Mouse (Mus musculus) C2C12 (cell line): ENCODE results near the gene Kalrn. TPM values are rescaled to one million over a fixed set of nuclear protein-coding genes. Genes with fewer than 3 reads are reported as not detected.

Source experiments
- H3K27me3 ChIP-seq: one replicate; pipeline ENCODE4 v1.6.1; 2011; ENCODE audit not compliant: control insufficient read depth, insufficient read depth, insufficient read length
- H3K36me3 ChIP-seq: one replicate; pipeline ENCODE4 v1.6.1; 2011; ENCODE audit not compliant: control insufficient read depth, insufficient read depth
- H3K4me3 ChIP-seq: one replicate; pipeline ENCODE4 v1.5.1; 2011; ENCODE audit warnings: mild to moderate bottlenecking, control low read depth; ENCODE audit not compliant: poor library complexity, insufficient read depth, severe bottlenecking
- H3K79me2 ChIP-seq: one replicate; pipeline ENCODE4 v1.6.1; 2011; ENCODE audit not compliant: control insufficient read depth, insufficient read depth
- H3K79me3 ChIP-seq: one replicate; pipeline ENCODE4 v1.6.1; 2011; ENCODE audit warnings: low read depth, control low read depth
- H3ac ChIP-seq: one replicate; pipeline ENCODE3; 2011; ENCODE audit warnings: low read depth; ENCODE audit not compliant: control insufficient read depth, insufficient read length
- CEBPB ChIP-seq: IDR thresholded peaks from one replicate; pipeline ENCODE4 v1.6.1; 2011; ENCODE audit warnings: low read depth, mild to moderate bottlenecking, control low read depth, moderate library complexity
- CTCF ChIP-seq: IDR thresholded peaks from one replicate; pipeline ENCODE4 v1.5.1; 2011; ENCODE audit not compliant: control insufficient read depth, insufficient read depth, insufficient read length
- FOSL1 ChIP-seq: IDR thresholded peaks from one replicate; pipeline ENCODE4 v1.8.0; 2011; ENCODE audit warnings: mild to moderate bottlenecking, low read length; ENCODE audit not compliant: poor library complexity, insufficient read depth, severe bottlenecking
- MAX ChIP-seq: IDR thresholded peaks from one replicate; pipeline ENCODE4 v1.6.1; 2011; ENCODE audit warnings: mild to moderate bottlenecking, control low read depth
- MYOD1 ChIP-seq: IDR thresholded peaks from one replicate; pipeline ENCODE4 v1.6.1; 2011; ENCODE audit warnings: low read depth; ENCODE audit not compliant: control insufficient read depth, insufficient read length
- MYOG ChIP-seq: IDR thresholded peaks from one replicate; pipeline ENCODE4 v1.6.1; 2011; ENCODE audit not compliant: control insufficient read depth, insufficient read length; ENCODE audit errors: extremely low read depth
- USF1 ChIP-seq: IDR thresholded peaks from one replicate; pipeline ENCODE4 v1.6.1; 2011; ENCODE audit warnings: low read depth, mild to moderate bottlenecking, control low read depth, moderate library complexity
- polyA plus RNA-seq: library from polyadenylated mRNA; unstranded; fragments of >200 nt; fragmentation: generic; extraction: Trizol; gene quantifications from one replicate; pipeline ENCODE4 v1.2.1, GENCODE M21; 2012; ENCODE audit warnings: missing spikeins

Gene Kalrn
- polyA plus RNA-seq, 1 experiment, result 8.6 TPM

- Histone ChIP-seq H3K79me2 (peaks cover 43% of the 10 kb centered on the region), H3K36me3 (no peaks in the 10 kb centered on the region), H3K27me3 (no peaks in the 10 kb centered on the region), H3K4me3 (no peak overlapping the region), H3K79me3 (no peaks in the 10 kb centered on the region), H3ac (no peak overlapping the region)
- TF ChIP-seq CEBPB, result no peak
- no peak for TF ChIP-seq USF1
- TF ChIP-seq MAX, result no peak
- TF ChIP-seq MYOD1, result no peak
- no peak for TF ChIP-seq MYOG
- TF ChIP-seq CTCF, result no peak
- TF ChIP-seq FOSL1, result no peak
Observed at GRCm38 (mm10) chr16:34531506-34531905, 41.8 kb downstream of the Kalrn start.

- peaks cover 35% of the 10 kb centered on the region for H3K79me2 ChIP-seq
- no peaks in the 10 kb centered on the region for H3K36me3 ChIP-seq
- no peak overlapping the region for H3K4me3 ChIP-seq
- no peaks in the 10 kb centered on the region for H3K79me3 ChIP-seq
- TF ChIP-seq FOSL1, result no peak
- no peak for TF ChIP-seq MYOG
- TF ChIP-seq CTCF, result no peak
- TF ChIP-seq MAX, result no peak
- TF ChIP-seq USF1, result no peak
- no peak for TF ChIP-seq MYOD1
- TF ChIP-seq CEBPB, result no peak
- no peaks in the 10 kb centered on the region for H3K27me3 ChIP-seq
- H3ac ChIP-seq, result no peak overlapping the region
Observed at GRCm38 (mm10) chr16:34530029-34530428, 43.3 kb downstream of the Kalrn start.

- Histone ChIP-seq H3K27me3 (no peaks in the 10 kb centered on the region), H3K79me3 (no peaks in the 10 kb centered on the region), H3K36me3 (no peaks in the 10 kb centered on the region), H3K79me2 (peaks cover 33% of the 10 kb centered on the region), H3K4me3 (no peak overlapping the region), H3ac (no peak overlapping the region)
- TF ChIP-seq MYOD1, result no peak
- TF ChIP-seq CEBPB, result no peak
- TF ChIP-seq MYOG, result no peak
- no peak for TF ChIP-seq USF1
- TF ChIP-seq FOSL1, result no peak
- no peak for TF ChIP-seq MAX
- no peak for TF ChIP-seq CTCF
Observed at GRCm38 (mm10) chr16:34528234-34528983, 44.9 kb downstream of the Kalrn start.

- peaks cover 33% of the 10 kb centered on the region for H3K79me2 ChIP-seq
- no peak for TF ChIP-seq MAX
- no peak for TF ChIP-seq USF1
- no peak for TF ChIP-seq MYOD1
- TF ChIP-seq MYOG, result no peak
- TF ChIP-seq FOSL1, result no peak
- TF ChIP-seq CEBPB, result no peak
- TF ChIP-seq CTCF, result no peak
Observed at GRCm38 (mm10) chr16:34526378-34526777, 47.0 kb downstream of the Kalrn start.

GRCm38 (mm10) chr16:34525866-34526265, 47.5 kb downstream of the Kalrn start:
- Histone ChIP-seq H3K79me2 (peaks cover 33% of the 10 kb centered on the region), H3K27me3 (no peaks in the 10 kb centered on the region), H3K4me3 (no peak overlapping the region), H3K79me3 (no peaks in the 10 kb centered on the region), H3ac (no peak overlapping the region), H3K36me3 (no peaks in the 10 kb centered on the region)
- TF ChIP-seq CTCF (no peak), MAX (no peak), MYOD1 (no peak), CEBPB (no peak), USF1 (no peak), MYOG (no peak), FOSL1 (no peak)

More at GRCm38 (mm10) chr16:34526378-34526777, 47.0 kb downstream of the Kalrn start:
- Histone ChIP-seq H3K36me3 (no peaks in the 10 kb centered on the region), H3K4me3 (no peak overlapping the region), H3K79me3 (no peaks in the 10 kb centered on the region), H3K27me3 (no peaks in the 10 kb centered on the region), H3ac (no peak overlapping the region)

GRCm38 (mm10) chr16:34525205-34525604, 48.1 kb downstream of the Kalrn start:
- Histone ChIP-seq H3K36me3 (no peaks in the 10 kb centered on the region), H3ac (no peak overlapping the region), H3K79me3 (no peaks in the 10 kb centered on the region), H3K79me2 (peaks cover 26% of the 10 kb centered on the region), H3K27me3 (no peaks in the 10 kb centered on the region), H3K4me3 (no peak overlapping the region)
- TF ChIP-seq MYOD1 (no peak), CEBPB (no peak), CTCF (no peak)
